Mouse (Mus musculus): ENCODE measurements around the gene Gm21985. TPM values are rescaled to one million over a fixed set of nuclear protein-coding genes. Genes with fewer than 3 reads are reported as not detected.
"Not testable (repeated sequence)": the region's sequence is repeated elsewhere in the genome, so short reads cannot be mapped to it uniquely, and the experiment has no call there.

The Gm21985 gene
- polyA plus RNA-seq, 1 experiment = not detected

DNA sequence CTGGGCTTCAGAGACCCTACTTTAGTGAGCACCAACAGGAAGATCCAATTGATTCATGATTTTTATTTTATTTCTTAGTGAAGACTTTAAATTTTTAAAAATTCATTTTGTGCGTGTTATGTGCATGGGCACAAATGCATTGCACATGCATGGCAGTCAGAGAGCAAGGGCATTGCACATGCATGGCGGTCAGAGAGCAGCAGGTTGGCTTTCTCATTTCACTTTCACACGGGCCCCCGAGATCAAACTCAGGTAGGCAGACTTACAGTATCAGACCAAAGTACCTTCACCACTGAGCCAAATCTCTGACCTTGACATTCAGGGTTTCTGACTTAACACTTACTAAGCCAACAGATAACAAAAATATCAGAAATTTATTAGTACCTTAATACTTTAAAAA lies 163.6 kb downstream of the Gm21985 start:
- TF ChIP-seq POLR2A (IDR thresholded peaks at IDR 0.05; ENCODE audit: low read depth, low read length) (no peak), CTCF (IDR thresholded peaks at IDR 0.05; ENCODE audit: extremely low read depth, insufficient read length, insufficient replicate concordance, low read depth, low read length) (no peak)
- no peak overlapping the region for H3K27ac ChIP-seq (ENCODE audit: insufficient read depth, low read depth, low read length)
- H3K27me3 ChIP-seq (ENCODE audit: control insufficient read depth, insufficient read depth, low read length) = no peaks in the 10 kb centered on the region
- H3K4me3 ChIP-seq (ENCODE audit: low read depth, low read length) = no peak overlapping the region
- H3K36me3 ChIP-seq (ENCODE audit: control insufficient read depth, insufficient read depth, low read length) = no peaks in the 10 kb centered on the region
- WGBS = 68% methylated on average over 4 of the region's 4 CpGs
- H3K4me1 ChIP-seq (ENCODE audit: control insufficient read depth, insufficient read depth, insufficient read length, low read length) = no peaks in the 10 kb centered on the region

DNA sequence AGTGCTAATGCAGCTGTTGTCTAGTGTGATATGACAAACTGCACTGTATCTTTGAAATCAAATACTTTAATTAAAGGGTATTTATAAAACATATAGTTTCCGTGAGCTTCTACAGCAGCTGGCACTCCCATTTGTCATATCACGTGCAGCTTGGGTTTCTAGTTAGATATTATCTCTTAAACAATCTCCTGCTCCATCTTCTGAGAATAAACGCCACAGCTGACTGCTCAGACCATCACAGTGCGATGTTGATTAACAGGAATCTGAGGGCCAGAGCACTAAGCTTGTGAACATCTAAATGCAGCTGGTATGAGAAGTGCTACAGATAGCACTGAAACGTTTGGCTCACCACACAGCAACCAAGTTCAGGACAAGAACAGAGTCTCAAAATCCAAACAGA lies 164.3 kb downstream of the Gm21985 start:
- WGBS = 41% methylated on average over 5 of the region's 5 CpGs
- H3K27me3 ChIP-seq (ENCODE audit: control insufficient read depth, insufficient read depth, low read length) = no peaks in the 10 kb centered on the region
- no peak overlapping the region for H3K4me3 ChIP-seq (ENCODE audit: low read depth, low read length)
- TF ChIP-seq POLR2A (IDR thresholded peaks at IDR 0.05; ENCODE audit: low read depth, low read length) (no peak), CTCF (IDR thresholded peaks at IDR 0.05; ENCODE audit: extremely low read depth, insufficient read length, insufficient replicate concordance, low read depth, low read length) (no peak)
- no peaks in the 10 kb centered on the region for H3K4me1 ChIP-seq (ENCODE audit: control insufficient read depth, insufficient read depth, insufficient read length, low read length)
- H3K27ac ChIP-seq (ENCODE audit: insufficient read depth, low read depth, low read length) = no peak overlapping the region
- no peaks in the 10 kb centered on the region for H3K36me3 ChIP-seq (ENCODE audit: control insufficient read depth, insufficient read depth, low read length)

DNA sequence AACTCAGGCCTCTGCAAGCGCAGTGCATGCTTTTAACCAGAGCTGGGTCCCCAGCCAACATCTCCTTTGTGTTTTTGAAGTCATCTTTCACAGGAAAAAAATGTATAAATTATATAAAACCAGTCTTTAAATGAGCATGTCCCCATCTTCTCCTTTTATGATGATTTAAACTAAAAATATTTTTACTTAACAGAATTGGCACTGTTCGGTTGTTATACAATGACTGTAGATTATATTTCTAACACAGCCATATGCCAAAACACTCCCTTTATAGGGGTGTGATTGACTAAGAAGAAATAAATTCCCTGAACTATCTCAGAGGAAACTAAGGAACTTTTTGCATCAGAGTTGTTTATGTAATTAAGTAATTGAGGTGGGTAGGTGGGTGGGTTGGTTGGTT lies 166.4 kb downstream of the Gm21985 start:
- no peak overlapping the region for H3K27ac ChIP-seq (ENCODE audit: insufficient read depth, low read depth, low read length)
- TF ChIP-seq CTCF (IDR thresholded peaks at IDR 0.05; ENCODE audit: extremely low read depth, insufficient read length, insufficient replicate concordance, low read depth, low read length) (no peak), POLR2A (IDR thresholded peaks at IDR 0.05; ENCODE audit: low read depth, low read length) (no peak)
- no peak overlapping the region for H3K4me3 ChIP-seq (ENCODE audit: low read depth, low read length)
- no peaks in the 10 kb centered on the region for H3K4me1 ChIP-seq (ENCODE audit: control insufficient read depth, insufficient read depth, insufficient read length, low read length)
- 92% methylated on average over 2 of the region's 2 CpGs for WGBS
- H3K27me3 ChIP-seq (ENCODE audit: control insufficient read depth, insufficient read depth, low read length) = no peaks in the 10 kb centered on the region
- no peaks in the 10 kb centered on the region for H3K36me3 ChIP-seq (ENCODE audit: control insufficient read depth, insufficient read depth, low read length)

- H3K27ac ChIP-seq (ENCODE audit: insufficient read depth, low read depth, low read length) = no peak overlapping the region
- H3K4me1 ChIP-seq (ENCODE audit: control insufficient read depth, insufficient read depth, insufficient read length, low read length) = no peaks in the 10 kb centered on the region
- H3K27me3 ChIP-seq (ENCODE audit: control insufficient read depth, insufficient read depth, low read length) = no peaks in the 10 kb centered on the region
- TF ChIP-seq POLR2A (IDR thresholded peaks at IDR 0.05; ENCODE audit: low read depth, low read length) (no peak), CTCF (IDR thresholded peaks at IDR 0.05; ENCODE audit: extremely low read depth, insufficient read length, insufficient replicate concordance, low read depth, low read length) (no peak)
- 33% methylated on average over 2 of the region's 2 CpGs for WGBS
- H3K4me3 ChIP-seq (ENCODE audit: low read depth, low read length) = no peak overlapping the region
- H3K36me3 ChIP-seq (ENCODE audit: control insufficient read depth, insufficient read depth, low read length) = no peaks in the 10 kb centered on the region
Measured at GRCm38 (mm10) chr2:112433359-112433758, 167.2 kb downstream of the Gm21985 start.

GRCm38 (mm10) chr2:112436292-112436691 lies 170.2 kb downstream of the Gm21985 start:
- TF ChIP-seq POLR2A (IDR thresholded peaks at IDR 0.05; ENCODE audit: low read depth, low read length) = no peak
- TF ChIP-seq CTCF (IDR thresholded peaks at IDR 0.05; ENCODE audit: extremely low read depth, insufficient read length, insufficient replicate concordance, low read depth, low read length) = no peak

GRCm38 (mm10) chr2:112437589-112437988 lies 171.5 kb downstream of the Gm21985 start:
- no peaks in the 10 kb centered on the region for H3K27me3 ChIP-seq (ENCODE audit: control insufficient read depth, insufficient read depth, low read length)
- H3K4me3 ChIP-seq (ENCODE audit: low read depth, low read length) = no peak overlapping the region
- no peak overlapping the region for H3K27ac ChIP-seq (ENCODE audit: insufficient read depth, low read depth, low read length)
- H3K4me1 ChIP-seq (ENCODE audit: control insufficient read depth, insufficient read depth, insufficient read length, low read length) = no peaks in the 10 kb centered on the region
- H3K36me3 ChIP-seq (ENCODE audit: control insufficient read depth, insufficient read depth, low read length) = no peaks in the 10 kb centered on the region
- 82% methylated on average over 2 of the region's 2 CpGs for WGBS
- TF ChIP-seq POLR2A (IDR thresholded peaks at IDR 0.05; ENCODE audit: low read depth, low read length) (no peak), CTCF (IDR thresholded peaks at IDR 0.05; ENCODE audit: extremely low read depth, insufficient read length, insufficient replicate concordance, low read depth, low read length) (no peak)

More at GRCm38 (mm10) chr2:112436292-112436691, 170.2 kb downstream of the Gm21985 start:
- Histone ChIP-seq H3K27me3 (ENCODE audit: control insufficient read depth, insufficient read depth, low read length) (no peaks in the 10 kb centered on the region), H3K4me3 (ENCODE audit: low read depth, low read length) (no peak overlapping the region), H3K36me3 (ENCODE audit: control insufficient read depth, insufficient read depth, low read length) (no peaks in the 10 kb centered on the region), H3K27ac (ENCODE audit: insufficient read depth, low read depth, low read length) (no peak overlapping the region), H3K4me1 (ENCODE audit: control insufficient read depth, insufficient read depth, insufficient read length, low read length) (no peaks in the 10 kb centered on the region)
- 74% methylated on average over 4 of the region's 4 CpGs for WGBS

- no peaks in the 10 kb centered on the region for H3K27me3 ChIP-seq (ENCODE audit: control insufficient read depth, insufficient read depth, low read length)
- WGBS = 56% methylated on average over 2 of the region's 2 CpGs
- no peak overlapping the region for H3K27ac ChIP-seq (ENCODE audit: insufficient read depth, low read depth, low read length)
- H3K4me3 ChIP-seq (ENCODE audit: low read depth, low read length) = no peak overlapping the region
- TF ChIP-seq POLR2A (IDR thresholded peaks at IDR 0.05; ENCODE audit: low read depth, low read length) (no peak), CTCF (IDR thresholded peaks at IDR 0.05; ENCODE audit: extremely low read depth, insufficient read length, insufficient replicate concordance, low read depth, low read length) (no peak)
- H3K4me1 ChIP-seq (ENCODE audit: control insufficient read depth, insufficient read depth, insufficient read length, low read length) = no peaks in the 10 kb centered on the region
- no peaks in the 10 kb centered on the region for H3K36me3 ChIP-seq (ENCODE audit: control insufficient read depth, insufficient read depth, low read length)
Measured at GRCm38 (mm10) chr2:112443491-112443890, 177.4 kb downstream of the Gm21985 start.

DNA sequence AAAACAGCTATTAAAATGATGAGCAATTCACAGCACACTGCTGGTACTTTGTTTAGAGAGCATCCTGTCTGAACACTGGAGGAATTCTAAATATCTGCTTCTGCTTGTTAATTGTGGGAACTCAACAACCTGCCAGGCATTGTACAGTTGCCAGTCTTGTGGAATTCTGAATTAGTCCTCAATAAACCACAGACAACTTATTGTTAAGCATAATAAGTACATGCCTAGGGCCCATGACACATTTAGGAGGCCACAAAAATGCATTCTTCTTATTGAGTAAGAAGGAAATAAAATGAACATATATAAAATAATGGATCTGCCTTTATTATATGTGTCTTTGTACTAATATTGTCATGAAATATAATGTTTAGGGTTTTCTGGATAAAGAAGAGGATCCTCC lies 179.4 kb downstream of the Gm21985 start:
- Histone ChIP-seq H3K27me3 (ENCODE audit: control insufficient read depth, insufficient read depth, low read length) (no peaks in the 10 kb centered on the region), H3K4me1 (ENCODE audit: control insufficient read depth, insufficient read depth, insufficient read length, low read length) (no peaks in the 10 kb centered on the region), H3K4me3 (ENCODE audit: low read depth, low read length) (no peak overlapping the region), H3K27ac (ENCODE audit: insufficient read depth, low read depth, low read length) (no peak overlapping the region), H3K36me3 (ENCODE audit: control insufficient read depth, insufficient read depth, low read length) (no peaks in the 10 kb centered on the region)
- TF ChIP-seq POLR2A (IDR thresholded peaks at IDR 0.05; ENCODE audit: low read depth, low read length) (no peak), CTCF (IDR thresholded peaks at IDR 0.05; ENCODE audit: extremely low read depth, insufficient read length, insufficient replicate concordance, low read depth, low read length) (no peak)

- H3K27ac ChIP-seq (ENCODE audit: insufficient read depth, low read depth, low read length); H3K4me3 ChIP-seq (ENCODE audit: low read depth, low read length); H3K27me3 ChIP-seq (ENCODE audit: control insufficient read depth, insufficient read depth, low read length); H3K36me3 ChIP-seq (ENCODE audit: control insufficient read depth, insufficient read depth, low read length); H3K4me1 ChIP-seq (ENCODE audit: control insufficient read depth, insufficient read depth, insufficient read length, low read length): not testable (repeated sequence)
- WGBS = 58% methylated on average over 4 of the region's 4 CpGs
Measured at GRCm38 (mm10) chr2:112448046-112448445, 181.9 kb downstream of the Gm21985 start.
